Mouse (Mus musculus) liver, embryonic 11.5 days (tissue): Measurements from ENCODE around the gene Abcd4. TPM values are rescaled to one million over a fixed set of nuclear protein-coding genes. Genes with fewer than 3 reads are reported as not detected.

Source experiments
- ATAC-seq: fragments of 200-750 bp; cut with Nextera tagmentation; replicated peaks from 2 replicates; pipeline ENCODE4 v1.8.0; 2017; ENCODE audit warnings: moderate number of reproducible peaks, mild to moderate bottlenecking, moderate TSS enrichment, moderate library complexity; ENCODE audit not compliant: low FRiP score
- DNase-seq: peaks from one replicate; pipeline ENCODE4 v3.0.0-alpha.2; 2017; ENCODE audit warnings: low spot score
- H3K27ac ChIP-seq: fragments of 300-500 bp; sonication (generic); 2 replicates; pipeline ENCODE4 v1.5.1; 2014; ENCODE audit warnings: mild to moderate bottlenecking, low read depth, low read length, control low read depth
- H3K27me3 ChIP-seq: fragments of 300-500 bp; sonication (generic); replicated peaks from 2 replicates; pipeline ENCODE4 v1.6.1; 2014; ENCODE audit warnings: low read length, mixed read lengths; ENCODE audit not compliant: control insufficient read depth, insufficient read depth
- H3K36me3 ChIP-seq: fragments of 300-500 bp; sonication (generic); 2 replicates; pipeline ENCODE4 v1.6.1; 2014; ENCODE audit warnings: mild to moderate bottlenecking, low read length, moderate library complexity, mixed read lengths; ENCODE audit not compliant: control insufficient read depth, insufficient read depth
- H3K4me1 ChIP-seq: fragments of 300-500 bp; sonication (generic); replicated peaks from 2 replicates; pipeline ENCODE4 v1.6.1; 2014; ENCODE audit warnings: low read length, mixed read lengths; ENCODE audit not compliant: control insufficient read depth, insufficient read depth
- H3K4me2 ChIP-seq: fragments of 300-500 bp; sonication (generic); 2 replicates; pipeline ENCODE4 v1.6.1; 2014; ENCODE audit warnings: mild to moderate bottlenecking, control low read depth, moderate library complexity
- H3K4me3 ChIP-seq: fragments of 300-500 bp; sonication (generic); 2 replicates; pipeline ENCODE4 v1.5.1; 2014; ENCODE audit warnings: low read depth, low read length, control low read depth
- H3K9ac ChIP-seq: fragments of 300-500 bp; sonication (generic); 2 replicates; pipeline ENCODE4 v1.6.1; 2014; ENCODE audit warnings: low read depth, low read length, control low read depth
- H3K9me3 ChIP-seq: fragments of 300-500 bp; sonication (generic); 2 replicates; pipeline ENCODE4 v1.6.1; 2016; ENCODE audit warnings: low read length, inconsistent platforms, mixed read lengths; ENCODE audit not compliant: control insufficient read depth
- WGBS: fragments of 180-500 bp; shearing (Covaris S2); extraction: QIAGEN DNeasy Blood & Tissue Kit; methylation state at CpG from one replicate; pipeline ENCODE4 v1.1.7; 2014; 5-methylcytosine and 5-hydroxymethylcytosine counted together
- polyA plus RNA-seq: library from polyadenylated mRNA; unstranded; fragments of >200 nt; fragmentation: Nextera tagmentation; extraction: Ambion mirVana; gene quantifications from 2 replicates; pipeline ENCODE4 v1.2.1, GENCODE M21; 2014

The Abcd4 gene
- polyA plus RNA-seq, 1 experiment from 2014 or later: 9.5 TPM

DNA sequence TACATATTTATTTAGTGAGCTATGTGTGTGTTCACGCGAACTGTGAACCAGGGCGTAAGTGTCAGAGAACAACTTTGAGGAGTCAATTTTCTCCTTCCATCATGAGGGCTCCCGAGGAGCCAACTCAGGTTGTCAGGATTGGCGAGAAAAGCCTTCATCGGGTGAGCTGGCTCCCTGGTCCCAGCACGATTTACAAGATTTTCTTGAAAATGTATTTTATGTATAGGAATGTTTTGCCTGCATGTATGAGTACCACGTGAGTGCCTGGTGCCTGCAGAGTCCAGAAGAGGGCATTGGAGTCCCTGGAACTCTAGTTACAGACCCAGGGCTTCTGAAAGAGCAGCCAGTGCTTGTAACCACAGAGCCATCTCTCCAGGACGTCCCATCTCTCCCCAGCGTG, 450 bp upstream of the Abcd4 start:
- Histone ChIP-seq H3K9me3 (no peaks in the 10 kb centered on the region), H3K4me1 (no peaks in the 10 kb centered on the region), H3K27me3 (no peaks in the 10 kb centered on the region), H3K36me3 (no peaks in the 10 kb centered on the region), H3K9ac (peak overlapping the region; percentile 67), H3K4me3 (peak overlapping the region; percentile 63), H3K27ac (no peak overlapping the region), H3K4me2 (peak overlapping the region; percentile 62)
- 8% methylated on average over 10 of the region's 10 CpGs for WGBS
- DNase-seq: peak; percentile 59
- peak; percentile 39; the same call in 1 of the 2 replicates for ATAC-seq

DNA sequence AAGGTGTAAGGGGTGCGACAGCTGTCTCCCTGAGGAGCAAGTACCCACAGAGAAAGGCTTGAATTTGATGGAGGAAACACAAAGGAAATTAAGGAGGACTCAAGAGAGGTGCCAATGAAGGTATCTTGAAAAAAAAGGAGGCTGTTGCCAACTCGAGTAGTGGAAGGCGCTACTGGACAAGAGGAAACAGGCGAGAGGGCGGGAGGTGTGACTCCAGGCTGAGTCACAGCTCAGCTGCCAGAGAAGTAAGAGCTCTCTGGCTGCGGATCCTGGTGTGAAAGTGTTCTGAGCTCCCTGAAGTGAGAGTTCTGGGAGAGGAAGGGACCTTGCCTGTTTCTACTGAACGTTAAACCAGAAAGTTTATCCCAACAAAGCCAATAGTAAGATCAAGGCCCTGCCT, 2.7 kb downstream of the Abcd4 start:
- H3K9ac ChIP-seq: no peak overlapping the region
- DNase-seq (no peak), ATAC-seq (no peak)
- no peaks in the 10 kb centered on the region for H3K9me3 ChIP-seq
- WGBS: 59% methylated on average over 7 of the region's 7 CpGs
- no peak overlapping the region for H3K27ac ChIP-seq
- no peaks in the 10 kb centered on the region for H3K36me3 ChIP-seq
- no peak overlapping the region for H3K4me3 ChIP-seq
- no peak overlapping the region for H3K4me2 ChIP-seq
- H3K4me1 ChIP-seq: no peaks in the 10 kb centered on the region
- no peaks in the 10 kb centered on the region for H3K27me3 ChIP-seq

- WGBS: 83% methylated on average over 11 of the region's 11 CpGs
Observed at GRCm38 (mm10) chr12:84614001-84614400, 3.2 kb downstream of the Abcd4 start.

GRCm38 (mm10) chr12:84612518-84612917, 4.7 kb downstream of the Abcd4 start:
- no peaks in the 10 kb centered on the region for H3K4me1 ChIP-seq
- H3K36me3 ChIP-seq: no peaks in the 10 kb centered on the region
- ATAC-seq (no peak), DNase-seq (no peak)
- no peak overlapping the region for H3K9ac ChIP-seq
- H3K27me3 ChIP-seq: no peaks in the 10 kb centered on the region
- WGBS: 73% methylated on average over 8 of the region's 8 CpGs
- no peak overlapping the region for H3K4me3 ChIP-seq
- no peaks in the 10 kb centered on the region for H3K9me3 ChIP-seq
- H3K4me2 ChIP-seq: no peak overlapping the region
- H3K27ac ChIP-seq: no peak overlapping the region

More at GRCm38 (mm10) chr12:84614001-84614400, 3.2 kb downstream of the Abcd4 start:
- Histone ChIP-seq H3K27ac (no peak overlapping the region), H3K9me3 (no peaks in the 10 kb centered on the region), H3K36me3 (no peaks in the 10 kb centered on the region), H3K4me1 (no peaks in the 10 kb centered on the region), H3K4me2 (no peak overlapping the region), H3K9ac (no peak overlapping the region), H3K4me3 (no peak overlapping the region), H3K27me3 (no peaks in the 10 kb centered on the region)
- ATAC-seq (no peak), DNase-seq (no peak)

DNA sequence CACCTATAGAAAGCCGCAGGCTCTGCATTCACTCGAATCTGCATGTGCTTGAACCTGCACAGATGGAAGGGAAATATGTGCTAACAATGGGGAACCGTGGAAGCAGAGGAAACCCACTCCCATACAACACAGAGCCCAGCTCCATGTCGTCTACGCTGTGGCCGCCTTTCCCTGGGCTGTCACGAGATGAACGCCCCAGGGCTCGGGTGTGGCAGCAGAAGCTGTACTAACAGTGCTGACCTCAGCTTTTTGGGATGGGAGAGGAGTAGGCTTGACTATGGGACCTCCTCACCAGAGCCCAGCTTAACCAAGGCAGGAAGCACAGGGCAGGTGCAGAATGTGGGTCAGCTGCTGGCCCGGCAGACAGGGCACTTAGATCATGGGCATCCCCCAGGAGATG, 5.5 kb downstream of the Abcd4 start:
- no peaks in the 10 kb centered on the region for H3K4me1 ChIP-seq
- H3K4me2 ChIP-seq: no peak overlapping the region
- no peaks in the 10 kb centered on the region for H3K27me3 ChIP-seq
- H3K4me3 ChIP-seq: no peak overlapping the region
- no peak overlapping the region for H3K27ac ChIP-seq
- DNase-seq: no peak
- no peak for ATAC-seq
- no peaks in the 10 kb centered on the region for H3K9me3 ChIP-seq
- H3K9ac ChIP-seq: no peak overlapping the region
- no peaks in the 10 kb centered on the region for H3K36me3 ChIP-seq
- WGBS: 84% methylated on average over 10 of the region's 10 CpGs

- no peaks in the 10 kb centered on the region for H3K36me3 ChIP-seq
- H3K9ac ChIP-seq: no peak overlapping the region
- H3K4me3 ChIP-seq: no peak overlapping the region
- no peak overlapping the region for H3K4me2 ChIP-seq
- no peaks in the 10 kb centered on the region for H3K4me1 ChIP-seq
- ATAC-seq (no peak), DNase-seq (no peak)
- H3K27me3 ChIP-seq: no peaks in the 10 kb centered on the region
- H3K27ac ChIP-seq: no peak overlapping the region
- H3K9me3 ChIP-seq: no peaks in the 10 kb centered on the region
- WGBS: 79% methylated on average over 7 of the region's 7 CpGs
Observed at GRCm38 (mm10) chr12:84605860-84606259, 11.4 kb downstream of the Abcd4 start.

- Histone ChIP-seq H3K9ac (no peak overlapping the region), H3K9me3 (no peaks in the 10 kb centered on the region), H3K27me3 (no peaks in the 10 kb centered on the region), H3K4me3 (no peak overlapping the region), H3K36me3 (no peaks in the 10 kb centered on the region), H3K4me1 (no peaks in the 10 kb centered on the region), H3K27ac (no peak overlapping the region), H3K4me2 (no peak overlapping the region)
- WGBS: 79% methylated on average over 6 of the region's 7 CpGs
- DNase-seq (no peak), ATAC-seq (no peak)
Observed at GRCm38 (mm10) chr12:84604001-84604400, 13.2 kb downstream of the Abcd4 start.

DNA sequence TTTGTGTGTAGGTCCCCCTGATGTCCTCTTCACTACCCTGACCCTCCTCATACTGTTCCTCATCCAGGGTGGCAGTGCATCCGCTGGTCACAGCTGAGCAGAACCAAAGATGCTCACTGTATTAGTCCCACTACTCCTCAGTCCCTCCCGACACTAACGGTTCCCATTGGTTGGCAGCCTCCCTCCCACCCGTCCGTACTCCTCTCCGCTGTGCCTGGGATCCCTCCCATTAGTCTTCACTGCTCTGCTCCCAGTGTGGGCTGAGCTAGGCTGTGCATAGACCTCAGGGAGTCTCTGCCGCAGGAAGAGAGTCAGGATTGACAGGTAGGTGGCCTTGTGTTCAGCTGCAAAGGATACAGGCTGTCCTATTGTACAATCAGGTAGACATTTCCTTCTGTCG, 18.9 kb downstream of the Abcd4 start:
- Histone ChIP-seq H3K36me3 (no peaks in the 10 kb centered on the region), H3K9me3 (no peaks in the 10 kb centered on the region), H3K4me1 (no peaks in the 10 kb centered on the region), H3K9ac (no peak overlapping the region), H3K27me3 (peaks cover 14% of the 10 kb centered on the region), H3K4me3 (no peak overlapping the region), H3K4me2 (no peak overlapping the region), H3K27ac (no peak overlapping the region)
- no peak for ATAC-seq
- WGBS: 20% methylated on average over 8 of the region's 8 CpGs
- no peak for DNase-seq

- Histone ChIP-seq H3K27ac (no peak overlapping the region), H3K4me2 (peak overlapping the region; percentile 98), H3K27me3 (no peaks in the 10 kb centered on the region), H3K4me1 (no peaks in the 10 kb centered on the region), H3K9me3 (no peaks in the 10 kb centered on the region), H3K36me3 (no peaks in the 10 kb centered on the region), H3K4me3 (peak overlapping the region; percentile 60), H3K9ac (peak overlapping the region; percentile 54)
- WGBS: under 1% methylated on average over 54 of the region's 54 CpGs
- DNase-seq (peak; percentile 88), ATAC-seq (peak; percentile 60)
Observed at GRCm38 (mm10) chr12:84589825-84590761, 27.1 kb downstream of the Abcd4 start.
